Mouse (Mus musculus): ENCODE measurements around the gene Aig1. TPM values are rescaled to one million over a fixed set of nuclear protein-coding genes. Genes with fewer than 3 reads are reported as not detected.

Aig1 gene
- total and polyA plus RNA-seq, 3 experiments, result 54.5 to 71.0 (median 62.8) TPM

DNA sequence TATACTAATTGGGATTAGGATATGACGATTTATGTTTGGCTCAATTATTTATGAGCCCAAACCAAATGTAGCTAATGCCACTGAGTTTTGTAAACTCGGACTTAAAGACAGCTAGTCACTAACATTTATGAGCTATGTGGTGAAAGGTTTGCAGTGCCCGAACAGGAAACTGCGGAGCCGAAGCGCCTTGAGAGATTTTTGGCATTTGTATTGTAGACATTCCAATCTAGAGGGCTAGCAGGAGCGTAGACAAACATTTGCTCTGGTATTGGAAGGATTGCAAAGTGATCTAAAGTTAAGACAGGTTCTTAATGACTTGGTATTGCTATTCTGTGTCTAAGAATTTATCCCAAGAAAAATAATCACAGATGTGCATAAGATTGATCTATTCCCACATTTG lies 12.3 kb downstream of the Aig1 start:
- H3K9ac ChIP-seq (ENCODE audit: low read depth, low read length), result no peak overlapping the region
- DNase-seq, result no peak
- H3K79me2 ChIP-seq (replicated peaks; ENCODE audit: control insufficient read depth, insufficient read depth, low read length), result no peaks in the 10 kb centered on the region
- TF ChIP-seq CTCF (IDR thresholded peaks at IDR 0.05) (no peak), POLR2A (IDR thresholded peaks at IDR 0.05; ENCODE audit: insufficient read depth, low read depth, low read length) (no peak), EP300 (IDR thresholded peaks at IDR 0.05; ENCODE audit: insufficient read depth, low read depth, low read length) (no peak)
- H3K27me3 ChIP-seq (ENCODE audit: control insufficient read depth, insufficient read depth, low read length), result no peaks in the 10 kb centered on the region
- H3K4me3 ChIP-seq, result no peak overlapping the region
- 56% methylated on average over 7 of the region's 7 CpGs for WGBS
- no peaks in the 10 kb centered on the region; the same call in 1 of the 2 replicates for H3K36me3 ChIP-seq (ENCODE audit: control insufficient read depth, insufficient read depth, low read length)
- H3K27ac ChIP-seq, result no peak overlapping the region
- H3K4me1 ChIP-seq (ENCODE audit: control insufficient read depth, insufficient read depth, low read length), result no peaks in the 10 kb centered on the region; the same call in 1 of the 2 replicates
- intact Hi-C loops (cut with DNase I), result no loop called here

DNA sequence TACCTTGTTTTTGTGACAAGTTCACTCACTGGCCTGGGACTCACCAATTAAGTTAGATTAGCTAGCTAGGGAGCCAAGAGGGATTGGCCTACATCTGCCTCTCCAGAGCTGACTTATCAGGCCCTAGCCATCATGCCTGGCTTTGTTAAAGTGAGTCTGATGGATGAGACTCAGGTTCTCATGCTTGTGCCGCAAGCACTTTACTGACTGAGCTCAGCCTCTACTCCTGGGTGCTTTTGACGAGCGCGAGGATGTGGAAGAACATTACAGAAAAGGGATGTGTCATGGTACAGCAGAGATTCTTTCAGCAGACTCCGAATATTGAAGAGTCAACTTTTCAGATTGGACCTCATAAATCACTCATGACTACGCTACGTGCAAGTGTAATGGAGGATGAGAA lies 12.8 kb downstream of the Aig1 start:
- no peak for DNase-seq
- Histone ChIP-seq H3K27ac (no peak overlapping the region), H3K4me1 (ENCODE audit: control insufficient read depth, insufficient read depth, low read length) (no peaks in the 10 kb centered on the region; the same call in 1 of the 2 replicates), H3K27me3 (ENCODE audit: control insufficient read depth, insufficient read depth, low read length) (no peaks in the 10 kb centered on the region), H3K36me3 (ENCODE audit: control insufficient read depth, insufficient read depth, low read length) (no peaks in the 10 kb centered on the region; the same call in 1 of the 2 replicates), H3K4me3 (no peak overlapping the region), H3K9ac (ENCODE audit: low read depth, low read length) (no peak overlapping the region), H3K79me2 (replicated peaks; ENCODE audit: control insufficient read depth, insufficient read depth, low read length) (no peaks in the 10 kb centered on the region)
- WGBS, result 92% methylated on average over 7 of the region's 7 CpGs
- no peak for TF ChIP-seq POLR2A (IDR thresholded peaks at IDR 0.05; ENCODE audit: insufficient read depth, low read depth, low read length)
- TF ChIP-seq CTCF (IDR thresholded peaks at IDR 0.05), result no peak
- TF ChIP-seq EP300 (IDR thresholded peaks at IDR 0.05; ENCODE audit: insufficient read depth, low read depth, low read length), result no peak
- intact Hi-C loops (cut with DNase I), result no loop called here

DNA sequence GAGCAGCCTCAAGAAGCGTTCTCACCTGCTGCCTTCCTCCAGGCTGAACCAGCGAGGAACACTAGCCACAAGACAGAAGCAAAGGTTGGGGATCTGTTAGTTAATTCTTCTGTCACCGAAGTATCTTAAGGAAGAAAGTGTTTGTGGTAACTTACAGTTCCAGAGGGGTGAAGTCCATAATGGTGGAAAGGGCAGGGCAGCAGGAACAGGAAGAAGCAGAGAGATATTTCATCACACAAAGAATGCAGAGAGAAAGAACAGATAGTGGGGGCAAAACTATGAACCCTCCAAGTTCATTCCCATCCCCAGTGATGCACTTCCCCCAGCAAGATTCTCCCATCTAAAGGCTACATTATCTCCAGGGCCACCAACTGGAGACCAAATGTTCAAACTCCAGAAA lies 13.7 kb downstream of the Aig1 start:
- no peak overlapping the region for H3K27ac ChIP-seq
- WGBS, result 89% methylated on average over 3 of the region's 3 CpGs
- no peaks in the 10 kb centered on the region for H3K27me3 ChIP-seq (ENCODE audit: control insufficient read depth, insufficient read depth, low read length)
- no peak for TF ChIP-seq EP300 (IDR thresholded peaks at IDR 0.05; ENCODE audit: insufficient read depth, low read depth, low read length)
- TF ChIP-seq POLR2A (IDR thresholded peaks at IDR 0.05; ENCODE audit: insufficient read depth, low read depth, low read length), result no peak
- no peak for TF ChIP-seq CTCF (IDR thresholded peaks at IDR 0.05)
- no peaks in the 10 kb centered on the region; the same call in 1 of the 2 replicates for H3K4me1 ChIP-seq (ENCODE audit: control insufficient read depth, insufficient read depth, low read length)
- H3K4me3 ChIP-seq, result no peak overlapping the region
- intact Hi-C loops (cut with DNase I), result no loop called here
- no peak for DNase-seq
- H3K79me2 ChIP-seq (replicated peaks; ENCODE audit: control insufficient read depth, insufficient read depth, low read length), result no peaks in the 10 kb centered on the region
- H3K9ac ChIP-seq (ENCODE audit: low read depth, low read length), result no peak overlapping the region
- no peaks in the 10 kb centered on the region; the same call in 1 of the 2 replicates for H3K36me3 ChIP-seq (ENCODE audit: control insufficient read depth, insufficient read depth, low read length)

DNA sequence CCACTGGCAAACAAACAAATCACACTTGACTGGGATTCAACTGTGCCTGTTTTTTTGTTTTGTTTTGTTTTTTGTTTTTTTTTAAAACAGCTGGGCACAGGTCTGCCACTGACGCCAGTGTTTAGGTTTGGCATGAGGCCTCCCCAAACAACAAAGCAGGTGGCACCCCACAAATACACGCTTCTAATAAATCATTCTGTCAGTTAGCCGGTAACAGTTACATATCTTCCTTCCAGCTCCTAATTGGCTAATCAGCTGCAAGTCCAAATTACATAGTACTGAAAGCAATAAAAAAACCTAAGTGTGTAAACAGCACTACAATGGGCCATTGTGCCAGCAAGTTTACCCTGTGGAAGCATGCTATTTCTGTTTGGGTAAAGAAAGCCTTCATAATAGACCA lies 18.7 kb downstream of the Aig1 start:
- no peak overlapping the region for H3K27ac ChIP-seq
- no peaks in the 10 kb centered on the region for H3K27me3 ChIP-seq (ENCODE audit: control insufficient read depth, insufficient read depth, low read length)
- H3K4me1 ChIP-seq (ENCODE audit: control insufficient read depth, insufficient read depth, low read length), result no peaks in the 10 kb centered on the region; the same call in 1 of the 2 replicates
- intact Hi-C loops (cut with DNase I), result no loop called here
- no peak overlapping the region for H3K9ac ChIP-seq (ENCODE audit: low read depth, low read length)
- peaks cover 4% of the 10 kb centered on the region for H3K79me2 ChIP-seq (replicated peaks; ENCODE audit: control insufficient read depth, insufficient read depth, low read length)
- no peak for DNase-seq
- H3K36me3 ChIP-seq (ENCODE audit: control insufficient read depth, insufficient read depth, low read length), result no peaks in the 10 kb centered on the region
- 70% methylated on average over 3 of the region's 3 CpGs for WGBS
- TF ChIP-seq EP300 (IDR thresholded peaks at IDR 0.05; ENCODE audit: insufficient read depth, low read depth, low read length), result no peak
- no peak for TF ChIP-seq POLR2A (IDR thresholded peaks at IDR 0.05; ENCODE audit: insufficient read depth, low read depth, low read length)
- no peak for TF ChIP-seq CTCF (IDR thresholded peaks at IDR 0.05)
- H3K4me3 ChIP-seq, result no peak overlapping the region

DNA sequence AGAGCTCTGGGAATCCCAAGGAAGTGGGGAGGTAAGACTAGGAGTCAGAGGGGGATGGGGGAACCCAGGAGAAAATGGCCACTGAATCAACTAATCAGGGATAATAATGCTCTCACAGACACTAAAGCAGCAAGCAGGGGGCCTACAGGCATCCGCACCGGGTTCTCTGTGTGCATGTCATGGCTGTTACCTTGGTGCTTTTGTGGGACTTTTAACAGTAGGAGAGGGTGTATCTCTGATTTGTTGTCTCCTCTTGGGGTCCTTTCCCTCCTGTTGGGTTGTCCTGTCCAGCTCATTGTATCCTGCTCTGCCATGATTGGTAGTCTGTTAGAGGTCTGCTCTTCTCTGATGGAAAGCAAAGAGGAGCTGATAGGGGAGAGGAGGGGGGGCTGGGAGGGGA lies 19.6 kb downstream of the Aig1 start:
- Histone ChIP-seq H3K4me3 (no peak overlapping the region), H3K27me3 (ENCODE audit: control insufficient read depth, insufficient read depth, low read length) (no peaks in the 10 kb centered on the region), H3K27ac (no peak overlapping the region), H3K36me3 (ENCODE audit: control insufficient read depth, insufficient read depth, low read length) (no peaks in the 10 kb centered on the region), H3K9ac (ENCODE audit: low read depth, low read length) (no peak overlapping the region), H3K79me2 (replicated peaks; ENCODE audit: control insufficient read depth, insufficient read depth, low read length) (peaks cover 4% of the 10 kb centered on the region), H3K4me1 (ENCODE audit: control insufficient read depth, insufficient read depth, low read length) (no peaks in the 10 kb centered on the region; the same call in 1 of the 2 replicates)
- no peak for TF ChIP-seq CTCF (IDR thresholded peaks at IDR 0.05)
- TF ChIP-seq EP300 (IDR thresholded peaks at IDR 0.05; ENCODE audit: insufficient read depth, low read depth, low read length), result no peak
- TF ChIP-seq POLR2A (IDR thresholded peaks at IDR 0.05; ENCODE audit: insufficient read depth, low read depth, low read length), result no peak
- intact Hi-C loops (cut with DNase I), result no loop called here
- no peak for DNase-seq
- WGBS, result 80% methylated on average over 2 of the region's 2 CpGs

DNA sequence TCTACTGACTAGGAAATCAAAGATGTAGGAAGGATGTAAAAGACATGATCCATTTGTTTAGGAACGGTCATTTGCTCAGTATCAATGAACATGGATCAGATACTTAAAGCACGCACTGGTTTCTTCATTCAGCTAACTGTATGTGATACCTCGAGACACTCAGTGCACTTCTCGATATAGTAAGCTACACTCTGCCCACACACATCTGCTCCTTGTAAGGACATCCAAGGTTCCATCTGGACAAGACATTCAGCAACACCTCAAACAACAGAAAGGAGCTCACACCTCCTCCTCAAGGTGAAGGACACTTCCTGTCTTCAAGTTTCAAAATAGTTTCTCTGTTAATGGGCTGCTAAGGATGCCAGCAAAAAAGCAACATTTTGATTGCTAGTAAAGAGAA lies 23.9 kb downstream of the Aig1 start:
- no peak for TF ChIP-seq POLR2A (IDR thresholded peaks at IDR 0.05; ENCODE audit: insufficient read depth, low read depth, low read length)
- TF ChIP-seq CTCF (IDR thresholded peaks at IDR 0.05), result no peak
- no peak for TF ChIP-seq EP300 (IDR thresholded peaks at IDR 0.05; ENCODE audit: insufficient read depth, low read depth, low read length)
- Histone ChIP-seq H3K4me3 (no peak overlapping the region), H3K27ac (no peak overlapping the region), H3K36me3 (ENCODE audit: control insufficient read depth, insufficient read depth, low read length) (peaks cover 5% of the 10 kb centered on the region), H3K9ac (ENCODE audit: low read depth, low read length) (no peak overlapping the region), H3K79me2 (replicated peaks; ENCODE audit: control insufficient read depth, insufficient read depth, low read length) (peaks cover 4% of the 10 kb centered on the region), H3K4me1 (ENCODE audit: control insufficient read depth, insufficient read depth, low read length) (no peaks in the 10 kb centered on the region; the same call in 1 of the 2 replicates), H3K27me3 (ENCODE audit: control insufficient read depth, insufficient read depth, low read length) (no peaks in the 10 kb centered on the region)
- intact Hi-C loops (cut with DNase I), result no loop called here
- DNase-seq, result no peak
- WGBS, result 79% methylated on average over 4 of the region's 4 CpGs
